ENCODE assay signal across 8 mouse cellular contexts in the genomic region with DNA sequence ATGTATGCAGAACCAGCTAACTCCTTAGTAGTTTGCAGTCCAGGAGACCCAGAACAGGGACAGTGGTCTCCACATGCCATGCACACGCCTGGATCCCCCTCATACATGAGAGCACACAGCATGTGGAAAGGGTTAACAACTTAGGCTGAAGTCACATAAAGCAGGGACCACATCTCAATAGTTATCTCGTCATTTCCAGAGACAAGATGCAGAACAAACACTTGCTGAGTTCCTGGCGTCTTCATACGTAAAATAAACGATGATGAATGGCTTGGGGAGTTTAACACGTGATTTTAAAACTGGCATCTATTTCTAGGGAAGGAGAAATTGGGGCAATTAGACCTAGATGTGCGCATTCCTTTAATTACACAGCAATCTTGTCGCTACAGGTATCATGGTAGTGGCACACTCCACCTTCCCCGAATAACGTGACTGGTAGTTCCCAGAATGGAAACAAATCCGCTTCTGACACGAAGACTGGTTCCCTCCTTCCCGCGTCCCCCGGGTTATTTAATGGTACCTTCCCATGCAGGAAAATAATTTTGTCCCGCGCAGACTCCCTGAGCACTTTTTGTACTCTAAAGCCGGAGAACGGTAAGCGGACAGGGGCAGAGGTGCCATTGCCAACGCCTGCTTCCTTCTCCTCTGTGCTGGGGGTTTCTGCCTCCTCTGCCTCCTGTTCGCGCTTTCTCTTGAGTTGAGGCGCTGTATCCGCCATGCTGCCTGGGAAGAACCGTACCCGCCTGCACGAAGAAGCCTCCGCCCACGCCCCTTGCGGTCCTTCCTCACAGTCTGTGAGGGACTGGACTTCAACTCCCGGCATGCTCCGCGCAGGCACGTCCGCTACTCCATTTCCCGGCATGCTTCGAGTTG. TPM values are rescaled to one million over a fixed set of nuclear protein-coding genes. Genes with fewer than 3 reads are reported as not detected.
DNase-seq lines count a peak whose midpoint lies in the region; ATAC-seq lines count a peak whose summit lies in the region.

A gene (minus strand): TSS at position 811 of the 873 bp plus-strand sequence.

- ATAC-seq in hindbrain, embryonic 11.5 days (ENCODE audit: low FRiP score), result peak; percentile 98

- H3K9me3 ChIP-seq in hindbrain, embryonic 11.5 days (ENCODE audit: control insufficient read depth, low read length), result no peaks in the 10 kb centered on the region

- H3K4me2 ChIP-seq in hindbrain, embryonic 11.5 days (replicated peaks; ENCODE audit: low read depth, low read length), result peak within 1 kb of the TSS; percentile 70

- under 1% methylated on average over 38 of the region's 38 CpGs for WGBS in hindbrain, embryonic 11.5 days

- H3K9ac ChIP-seq in hindbrain, embryonic 11.5 days (ENCODE audit: low read depth, low read length), result peak within 1 kb of the TSS; percentile 64

- DNase-seq in Muller cell, postnatal 12 days (ENCODE audit: inconsistent ontology term), result peak; percentile 93
- peak; percentile 96 for DNase-seq in cerebellum, adult 9-11 months
- DNase-seq in frontal cortex, adult 2 months (ENCODE audit: extremely low spot score in 1 of 2, low spot score in 1 of 2), result peak; percentile 94 to 98
- peak; percentile 94 for DNase-seq in hindbrain, embryonic 11.5 days (ENCODE audit: low spot score)
- peak; percentile 92 to 95 for DNase-seq in layer of hippocampus, postnatal 10 days (ENCODE audit: low spot score in 2 of 2)
- DNase-seq in lung, postnatal 10 days, result peak; percentile 97
- DNase-seq in ovary, postnatal 36 days (ENCODE audit: low spot score), result peak; percentile 90
- DNase-seq in thymus, postnatal 25 days, result peak; percentile 95

- H3K27me3 ChIP-seq in hindbrain, embryonic 11.5 days (ENCODE audit: control insufficient read depth, insufficient read depth, low read length), result no peaks in the 10 kb centered on the region

- 0 out of 2 replicates have a peak within 1 kb of the TSS, but pooled peaks have one; percentile 54 for H3K27ac ChIP-seq in hindbrain, embryonic 11.5 days (ENCODE audit: low read depth, low read length)

- H3K36me3 ChIP-seq in hindbrain, embryonic 11.5 days (ENCODE audit: control insufficient read depth, insufficient read depth, low read length), result no peaks in the 10 kb centered on the region

- peak within 1 kb of the TSS; percentile 63 for H3K4me3 ChIP-seq in hindbrain, embryonic 11.5 days (ENCODE audit: low read depth, low read length)

- H3K4me1 ChIP-seq in hindbrain, embryonic 11.5 days (replicated peaks; ENCODE audit: control insufficient read depth, insufficient read depth, low read length), result no peaks in the 10 kb centered on the region

RNA-seq across cellular contexts. Expression of the gene that starts here (rescaled TPM):
- polyA plus RNA-seq in frontal cortex, adult 2 months (2012; rRNA removed), result 23.6 and 23.9 TPM in 2 replicates
- 91.3 and 95.8 TPM in 2 replicates for polyA plus RNA-seq in hindbrain, embryonic 11.5 days (2014; fragmentation: Nextera tagmentation; extraction: Ambion mirVana)
- 10 to 100 TPM; 15.3 to 19.7 TPM for total RNA-seq in layer of hippocampus, postnatal 10 days (2021)

Comparison
In these comparisons a context has a peak if more than half of its experiments do, and no peak if none do; other contexts are left out.
1. Peak in every context shown above with its lines: DNase-seq, ATAC-seq, H3K4me3 ChIP-seq and H3K27ac ChIP-seq.